Mouse (Mus musculus): ENCODE data around the gene Gm5447. TPM values are rescaled to one million over a fixed set of nuclear protein-coding genes. Genes with fewer than 3 reads are reported as not detected.

The Gm5447 gene
- polyA plus RNA-seq (2012; rRNA removed), result not detected in 2 replicates

GRCm38 (mm10) chr13:30973501-30974246, at the start of gene Gm5447, which contains the start of gene Exoc2:
Gene Gm5447 (plus strand): TSS chr13:30974204.
Gene Exoc2 (minus strand): TSS chr13:30974093.

GRCm38 (mm10) chr13:30947540-30947939, 26.5 kb upstream of the Gm5447 start, which contains the start of gene Hus1b:
Gene Hus1b (minus strand): TSS chr13:30947759.

Other genes with a start within 250 kb of the Gm5447 start
- gene Irf4, start 225.0 kb upstream of the Gm5447 start, polyA plus RNA-seq (2012; rRNA removed), result 0.09 and 0.13 TPM in 2 replicates
- 0.03 and 0.09 TPM in 2 replicates for gene Hus1b, start 26.4 kb upstream of the Gm5447 start, polyA plus RNA-seq (2012; rRNA removed)
- gene Exoc2, start 111 bp upstream of the Gm5447 start, polyA plus RNA-seq (2012; rRNA removed), result 7.1 and 7.9 TPM in 2 replicates

Data from liver, embryonic 14 days (tissue).